Mouse (Mus musculus) midbrain, embryonic 12.5 days (tissue): ENCODE data around the gene Clic5. TPM values are rescaled to one million over a fixed set of nuclear protein-coding genes. Genes with fewer than 3 reads are reported as not detected.
A peak's percentile ranks its signal among the peaks of the same experiment; 100 is the strongest.

Source experiments
- ATAC-seq: fragments of 200-750 bp; cut with Nextera tagmentation; 2 replicates; pipeline ENCODE4 v1.8.0; 2017; ENCODE audit warnings: low read depth, moderate TSS enrichment, moderate library complexity; ENCODE audit not compliant: low FRiP score
- H3K27ac ChIP-seq: fragments of 300-500 bp; sonication (generic); replicated peaks from 2 replicates; pipeline ENCODE4 v1.5.1; 2016; ENCODE audit warnings: mild to moderate bottlenecking
- H3K27me3 ChIP-seq: fragments of 300-500 bp; sonication (generic); 2 replicates; pipeline ENCODE4 v1.6.1; 2016; ENCODE audit warnings: mild to moderate bottlenecking
- H3K36me3 ChIP-seq: fragments of 300-500 bp; sonication (generic); 2 replicates; pipeline ENCODE4 v1.6.1; 2016
- H3K4me1 ChIP-seq: fragments of 300-500 bp; sonication (generic); 2 replicates; pipeline ENCODE4 v1.6.1; 2016
- H3K4me2 ChIP-seq: fragments of 300-500 bp; sonication (generic); replicated peaks from 2 replicates; pipeline ENCODE4 v1.6.1; 2016; ENCODE audit warnings: mild to moderate bottlenecking, moderate library complexity
- H3K4me3 ChIP-seq: fragments of 300-500 bp; sonication (generic); 2 replicates; pipeline ENCODE4 v1.5.1; 2016; ENCODE audit warnings: mild to moderate bottlenecking
- H3K9ac ChIP-seq: fragments of 300-500 bp; sonication (generic); replicated peaks from 2 replicates; pipeline ENCODE4 v1.6.1; 2016; ENCODE audit warnings: mild to moderate bottlenecking, moderate library complexity
- H3K9me3 ChIP-seq: fragments of 300-500 bp; sonication (generic); 2 replicates; pipeline ENCODE4 v1.6.1; 2016; ENCODE audit warnings: mild to moderate bottlenecking
- WGBS: fragments of 180-500 bp; shearing (Covaris S2); methylation state at CpG from one replicate; pipeline ENCODE4 v1.1.7; 2016; 5-methylcytosine and 5-hydroxymethylcytosine counted together
- polyA plus RNA-seq: library from polyadenylated mRNA; unstranded; fragments of >200 nt; fragmentation: Nextera tagmentation; extraction: Ambion mirVana; gene quantifications from 2 replicates; pipeline ENCODE4 v1.2.1, GENCODE M21; 2016

Gene Clic5
- polyA plus RNA-seq, 1 experiment from 2014 or later: 1.6 TPM

- Histone ChIP-seq H3K4me2 (no peak overlapping the region), H3K36me3 (no peaks in the 10 kb centered on the region), H3K4me3 (no peak overlapping the region), H3K9me3 (no peaks in the 10 kb centered on the region), H3K9ac (no peak overlapping the region), H3K4me1 (no peaks in the 10 kb centered on the region), H3K27ac (no peak overlapping the region), H3K27me3 (no peaks in the 10 kb centered on the region)
- WGBS: 90% methylated on average over 5 of the region's 5 CpGs
- ATAC-seq: no peak
These were observed 14.6 kb downstream of the Clic5 start for GRCm38 (mm10) chr17:44202952-44203351.

DNA sequence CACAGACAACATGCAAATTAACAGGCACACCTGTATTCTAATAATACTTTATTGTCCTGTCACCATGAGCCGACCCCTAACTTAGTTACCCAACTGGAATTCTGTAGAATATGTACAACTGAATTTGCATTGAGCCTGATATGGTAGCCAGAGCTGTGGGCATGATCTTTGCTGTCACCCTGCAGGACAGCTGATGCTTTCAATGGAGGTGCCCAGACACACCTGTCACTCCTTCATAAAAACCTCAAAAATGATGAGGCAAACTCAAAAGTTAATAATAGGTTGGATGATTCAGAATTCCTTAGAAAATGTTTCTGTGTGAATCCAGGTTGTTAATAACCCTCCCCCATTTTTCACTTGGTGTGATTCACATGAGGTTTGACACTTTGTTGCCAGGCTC, 16.4 kb downstream of the Clic5 start:
- H3K27me3 ChIP-seq: no peaks in the 10 kb centered on the region
- no peak overlapping the region for H3K4me3 ChIP-seq
- no peak overlapping the region for H3K9ac ChIP-seq
- H3K4me2 ChIP-seq: no peak overlapping the region
- no peaks in the 10 kb centered on the region for H3K4me1 ChIP-seq
- no peaks in the 10 kb centered on the region for H3K36me3 ChIP-seq
- WGBS: 85% methylated on average over 1 of the region's 1 CpGs
- no peak overlapping the region for H3K27ac ChIP-seq
- ATAC-seq: no peak
- no peaks in the 10 kb centered on the region for H3K9me3 ChIP-seq

GRCm38 (mm10) chr17:44205562-44205961, 17.2 kb downstream of the Clic5 start:
- Histone ChIP-seq H3K36me3 (no peaks in the 10 kb centered on the region), H3K4me3 (no peak overlapping the region), H3K9ac (no peak overlapping the region), H3K27ac (no peak overlapping the region), H3K9me3 (no peaks in the 10 kb centered on the region), H3K27me3 (no peaks in the 10 kb centered on the region), H3K4me2 (no peak overlapping the region), H3K4me1 (no peaks in the 10 kb centered on the region)
- no peak for ATAC-seq
- 78% methylated on average over 3 of the region's 3 CpGs for WGBS

GRCm38 (mm10) chr17:44208900-44209299, 20.5 kb downstream of the Clic5 start:
- Histone ChIP-seq H3K9ac (no peak overlapping the region), H3K4me3 (no peak overlapping the region), H3K4me2 (no peak overlapping the region), H3K4me1 (no peaks in the 10 kb centered on the region), H3K36me3 (no peaks in the 10 kb centered on the region), H3K27me3 (no peaks in the 10 kb centered on the region), H3K27ac (no peak overlapping the region), H3K9me3 (no peaks in the 10 kb centered on the region)
- no peak for ATAC-seq
- 77% methylated on average over 4 of the region's 4 CpGs for WGBS

- 93% methylated on average over 5 of the region's 5 CpGs for WGBS
- no peak for ATAC-seq
- H3K36me3 ChIP-seq: no peaks in the 10 kb centered on the region
These were observed 24.7 kb downstream of the Clic5 start for GRCm38 (mm10) chr17:44212960-44213619.

GRCm38 (mm10) chr17:44215196-44215799, 26.9 kb downstream of the Clic5 start:
- no peaks in the 10 kb centered on the region for H3K27me3 ChIP-seq
- 89% methylated on average over 9 of the region's 9 CpGs for WGBS
- no peaks in the 10 kb centered on the region for H3K9me3 ChIP-seq
- H3K4me2 ChIP-seq: no peak overlapping the region
- H3K9ac ChIP-seq: no peak overlapping the region
- no peak overlapping the region for H3K4me3 ChIP-seq
- no peaks in the 10 kb centered on the region for H3K36me3 ChIP-seq
- H3K4me1 ChIP-seq: no peaks in the 10 kb centered on the region
- no peak for ATAC-seq
- H3K27ac ChIP-seq: no peak overlapping the region

More at GRCm38 (mm10) chr17:44212960-44213619, 24.7 kb downstream of the Clic5 start:
- Histone ChIP-seq H3K9me3 (no peaks in the 10 kb centered on the region), H3K4me1 (no peaks in the 10 kb centered on the region), H3K27me3 (no peaks in the 10 kb centered on the region), H3K4me3 (no peak overlapping the region), H3K27ac (no peak overlapping the region), H3K4me2 (no peak overlapping the region), H3K9ac (no peak overlapping the region)

- Histone ChIP-seq H3K36me3 (no peaks in the 10 kb centered on the region), H3K4me2 (no peak overlapping the region), H3K4me3 (no peak overlapping the region), H3K4me1 (no peaks in the 10 kb centered on the region), H3K27me3 (no peaks in the 10 kb centered on the region), H3K9ac (no peak overlapping the region), H3K9me3 (no peaks in the 10 kb centered on the region), H3K27ac (no peak overlapping the region)
- ATAC-seq: no peak
- WGBS: 93% methylated on average over 2 of the region's 2 CpGs
These were observed 28.8 kb downstream of the Clic5 start for GRCm38 (mm10) chr17:44217185-44217584.

- no peak overlapping the region for H3K4me2 ChIP-seq
- 97% methylated on average over 2 of the region's 2 CpGs for WGBS
- no peak overlapping the region for H3K9ac ChIP-seq
- H3K36me3 ChIP-seq: no peaks in the 10 kb centered on the region
- no peak overlapping the region for H3K27ac ChIP-seq
- H3K27me3 ChIP-seq: no peaks in the 10 kb centered on the region
- H3K9me3 ChIP-seq: no peaks in the 10 kb centered on the region
- no peak overlapping the region for H3K4me3 ChIP-seq
- no peaks in the 10 kb centered on the region for H3K4me1 ChIP-seq
- no peak for ATAC-seq
These were observed 31.6 kb downstream of the Clic5 start for GRCm38 (mm10) chr17:44219943-44220342.

GRCm38 (mm10) chr17:44228428-44228827, 40.0 kb downstream of the Clic5 start:
- no peak for ATAC-seq
- H3K36me3 ChIP-seq: no peaks in the 10 kb centered on the region
- 90% methylated on average over 5 of the region's 5 CpGs for WGBS
- no peaks in the 10 kb centered on the region for H3K27me3 ChIP-seq
- no peak overlapping the region for H3K9ac ChIP-seq
- H3K4me1 ChIP-seq: no peaks in the 10 kb centered on the region
- H3K9me3 ChIP-seq: no peaks in the 10 kb centered on the region
- no peak overlapping the region for H3K4me3 ChIP-seq
- no peak overlapping the region for H3K4me2 ChIP-seq
- H3K27ac ChIP-seq: no peak overlapping the region

GRCm38 (mm10) chr17:44230083-44230482, 41.7 kb downstream of the Clic5 start:
- H3K36me3 ChIP-seq: no peaks in the 10 kb centered on the region
- whole genome bisulfite sequencing: 86% methylated on average over 10 of the region's 10 CpGs
- no peaks in the 10 kb centered on the region for H3K9me3 ChIP-seq
- no peaks in the 10 kb centered on the region for H3K4me1 ChIP-seq
- no peak overlapping the region for H3K27ac ChIP-seq
- no peak for ATAC-seq
- H3K4me3 ChIP-seq: no peak overlapping the region
- no peaks in the 10 kb centered on the region for H3K27me3 ChIP-seq
- H3K9ac ChIP-seq: no peak overlapping the region
- H3K4me2 ChIP-seq: no peak overlapping the region

DNA sequence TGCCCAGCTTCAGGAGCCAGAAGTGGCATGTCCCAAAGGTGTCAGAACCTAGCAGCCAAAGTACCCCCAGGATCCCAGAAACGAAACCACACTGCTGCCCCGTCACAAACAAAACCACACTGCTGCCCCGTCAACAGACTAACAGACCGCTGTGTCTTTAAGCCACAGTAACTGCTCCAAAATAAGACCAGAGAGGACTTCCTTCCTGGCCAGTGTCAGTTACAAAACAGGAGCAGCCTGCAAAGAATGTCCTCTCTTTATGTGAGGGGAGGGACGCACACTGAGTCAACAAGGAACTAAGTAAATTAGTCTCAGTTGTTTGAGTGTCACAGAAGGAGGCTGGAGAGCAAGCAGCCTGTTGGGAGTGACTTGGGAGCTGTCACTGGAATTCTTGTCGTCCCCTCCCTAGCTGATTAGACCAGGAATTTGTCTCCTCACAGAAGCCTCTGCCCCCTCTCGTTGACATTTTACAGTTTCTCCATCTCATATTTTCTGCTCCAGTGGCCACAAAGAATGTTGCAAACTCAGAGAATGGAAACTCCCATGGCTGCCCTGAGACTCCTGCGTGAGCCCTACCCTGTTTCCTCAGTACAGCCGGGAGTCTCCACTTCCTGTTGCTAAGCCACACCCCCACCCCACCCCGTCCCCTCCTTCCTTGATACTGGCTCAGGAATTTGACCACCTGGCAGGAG, 50.8 kb downstream of the Clic5 start:
- ATAC-seq: 0 out of 2 replicates have a peak, but pooled peaks have one; percentile 34
- peak overlapping the region; percentile 20; the same call in 1 of the 2 replicates for H3K27ac ChIP-seq

DNA sequence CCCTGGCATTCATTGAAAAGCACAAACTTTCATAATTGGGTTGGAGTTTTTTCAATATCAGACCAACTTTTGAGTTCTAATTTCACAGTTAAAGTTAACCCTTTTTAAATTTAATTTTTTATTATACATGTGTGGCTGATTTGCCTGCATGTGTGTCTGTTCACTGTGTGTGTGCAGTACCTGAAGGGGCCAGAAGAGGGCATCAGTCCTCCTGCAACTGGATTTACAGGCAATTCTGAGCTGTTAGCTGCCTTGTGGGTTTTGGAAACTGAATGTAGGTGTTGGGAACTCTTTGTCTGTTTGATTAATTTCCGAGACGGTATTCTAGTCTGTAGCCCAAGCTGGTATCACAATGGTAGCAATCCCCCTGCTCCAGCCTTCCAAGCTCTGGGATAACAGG, 52.4 kb downstream of the Clic5 start:
- Histone ChIP-seq H3K9ac (no peak overlapping the region), H3K4me3 (no peak overlapping the region), H3K27ac (no peak overlapping the region), H3K27me3 (peaks cover 7% of the 10 kb centered on the region; the same call in 1 of the 2 replicates), H3K36me3 (no peaks in the 10 kb centered on the region), H3K4me2 (no peak overlapping the region), H3K9me3 (peaks cover 4% of the 10 kb centered on the region; the same call in 1 of the 2 replicates), H3K4me1 (peaks cover 10% of the 10 kb centered on the region)
- ATAC-seq: no peak
- WGBS: 93% methylated on average over 2 of the region's 2 CpGs

More for the DNA sequence above, 50.8 kb downstream of the Clic5 start:
- Histone ChIP-seq H3K4me2 (peak overlapping the region; percentile 32), H3K4me3 (no peak overlapping the region), H3K9me3 (peaks cover 4% of the 10 kb centered on the region; the same call in 1 of the 2 replicates), H3K27me3 (0 out of 2 replicates have a peak, but pooled peaks cover 3% of the 10 kb centered on the region), H3K4me1 (peaks cover 10% of the 10 kb centered on the region), H3K36me3 (no peaks in the 10 kb centered on the region), H3K9ac (no peak overlapping the region)
- 19% methylated on average over 10 of the region's 10 CpGs for WGBS
